Mouse (Mus musculus) lung, adult 10 weeks (tissue): ENCODE results near the gene Sp8. TPM values are rescaled to one million over a fixed set of nuclear protein-coding genes. Genes with fewer than 3 reads are reported as not detected.

Experiments used
- polyA plus RNA-seq: library from polyadenylated mRNA; stranded (reverse); fragments of 350-450 nt; fragmentation: Illumina TruSeq; extraction: RNeasy Lipid Tissue Mini Kit (QIAGEN cat#74804); gene quantifications from one replicate; pipeline ENCODE4 v1.2.3, GENCODE M21; 2014; ENCODE audit warnings: low read depth, low replicate concordance; ENCODE audit not compliant: insufficient read depth

Gene Sp8
- not detected for polyA plus RNA-seq

DNA sequence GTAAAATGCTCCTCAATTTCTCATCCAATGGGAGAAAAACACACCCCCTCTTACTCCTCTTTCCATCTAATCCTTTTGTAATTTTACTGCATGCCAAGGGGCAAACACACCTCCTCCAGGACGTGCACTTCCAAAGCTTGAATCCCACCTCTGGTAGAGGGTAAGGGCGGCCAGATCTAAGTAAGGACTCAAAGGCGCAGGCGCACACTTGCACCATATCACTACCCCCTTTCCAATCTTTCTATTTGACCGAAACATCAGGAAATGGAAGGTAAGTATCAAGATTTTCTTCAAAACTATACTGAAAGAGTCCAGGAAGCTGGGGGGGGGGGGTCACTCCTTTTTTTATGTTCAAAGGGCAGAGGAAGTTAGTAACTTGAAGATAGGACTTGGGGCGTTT lies at the start of gene Sp8:
TSS of gene Sp8 (plus strand) at position 109 of the 400 bp plus-strand sequence.

Other genes with a start within 250 kb of the Sp8 start
- not detected for gene Abcb5, start 120.1 kb downstream of the Sp8 start, polyA plus RNA-seq